Mouse (Mus musculus) limb, embryonic 14.5 days (tissue): ENCODE data around the gene Sf3b6. TPM values are rescaled to one million over a fixed set of nuclear protein-coding genes. Genes with fewer than 3 reads are reported as not detected.

ENCODE experiments used
- ATAC-seq: fragments of 200-750 bp; cut with Nextera tagmentation; 2 replicates; pipeline ENCODE4 v1.8.0; 2017; ENCODE audit warnings: low read depth, moderate number of reproducible peaks, moderate TSS enrichment; ENCODE audit not compliant: low FRiP score
- DNase-seq: peaks from one replicate; pipeline ENCODE4 v3.0.0-alpha.2; 2015; ENCODE audit warnings: low spot score
- H3K27ac ChIP-seq: fragments of 300-500 bp; sonication (generic); replicated peaks from 2 replicates; pipeline ENCODE4 v1.5.1; 2014; ENCODE audit warnings: low read depth, mild to moderate bottlenecking, low read length, moderate library complexity, mixed read lengths
- H3K27me3 ChIP-seq: fragments of 300-500 bp; sonication (generic); 2 replicates; pipeline ENCODE4 v1.6.1; 2014; ENCODE audit warnings: low read length, mixed read lengths; ENCODE audit not compliant: control insufficient read depth, insufficient read depth
- H3K36me3 ChIP-seq: fragments of 300-500 bp; sonication (generic); 2 replicates; pipeline ENCODE4 v1.6.1; 2014; ENCODE audit warnings: mild to moderate bottlenecking, low read length, moderate library complexity, mixed read lengths; ENCODE audit not compliant: control insufficient read depth, insufficient read depth
- H3K4me1 ChIP-seq: fragments of 300-500 bp; sonication (generic); 2 replicates; pipeline ENCODE4 v1.6.1; 2014; ENCODE audit warnings: antibody characterized with exemption, low read length, mixed read lengths; ENCODE audit not compliant: control insufficient read depth, insufficient read depth
- H3K4me2 ChIP-seq: fragments of 300-500 bp; sonication (generic); replicated peaks from 2 replicates; pipeline ENCODE4 v1.6.1; 2014; ENCODE audit warnings: low read depth, mild to moderate bottlenecking, low read length, moderate library complexity; ENCODE audit not compliant: severe bottlenecking
- H3K4me3 ChIP-seq: fragments of 300-500 bp; sonication (generic); replicated peaks from 2 replicates; pipeline ENCODE4 v1.5.1; 2014; ENCODE audit warnings: low read length
- H3K9ac ChIP-seq: fragments of 300-500 bp; sonication (generic); 2 replicates; pipeline ENCODE4 v1.6.1; 2014; ENCODE audit warnings: mild to moderate bottlenecking, low read depth, low read length, moderate library complexity; ENCODE audit not compliant: severe bottlenecking
- H3K9me3 ChIP-seq: fragments of 300-500 bp; sonication (generic); 2 replicates; pipeline ENCODE4 v1.6.1; 2016; ENCODE audit warnings: low read length; ENCODE audit not compliant: control insufficient read depth
- POLR2A ChIP-seq: fragments of 200-500 bp; IDR thresholded peaks from 2 replicates; pipeline ENCODE4 v1.8.0; 2012; ENCODE audit warnings: inconsistent platforms, mild to moderate bottlenecking, moderate library complexity, borderline replicate concordance; ENCODE audit not compliant: insufficient read depth, insufficient read length; ENCODE audit errors: extremely low read depth
- WGBS: fragments of 180-500 bp; shearing (Covaris S2); extraction: QIAGEN DNeasy Blood & Tissue Kit; methylation state at CpG from one replicate; pipeline ENCODE4 v1.1.7; 2014; 5-methylcytosine and 5-hydroxymethylcytosine counted together
- polyA plus RNA-seq, 2 experiments: library from polyadenylated mRNA; depleted of rRNA in 1 of 2; stranded (reverse) in 1 of 2; unstranded in 1 of 2; fragments of >200 nt; fragmentation: Nextera tagmentation in 1 of 2; extraction: Ambion mirVana in 1 of 2; gene quantifications; 2 replicates each; pipeline versions ENCODE4 v1.2.1 to v1.2.3; 2012 to 2014

Sf3b6 gene
- 103 and 179 TPM in 2 replicates for polyA plus RNA-seq (2012; rRNA removed)
- 307 and 310 TPM in 2 replicates for polyA plus RNA-seq (2014; fragmentation: Nextera tagmentation; extraction: Ambion mirVana)

- Histone ChIP-seq H3K4me3 (peak within 1 kb of the TSS; percentile 91), H3K9ac (peak within 1 kb of the TSS; percentile 70), H3K27ac (peak within 1 kb of the TSS; percentile 88), H3K4me2 (peak within 1 kb of the TSS; percentile 87), H3K4me1 (peaks cover 15% of the 10 kb centered on the region), H3K36me3 (peaks cover 24% of the 10 kb centered on the region), H3K27me3 (no peaks in the 10 kb centered on the region), H3K9me3 (no peaks in the 10 kb centered on the region)
- peak; percentile 83; the same call in 1 of the 2 replicates for TF ChIP-seq POLR2A
- ATAC-seq (peak; percentile 99), DNase-seq (peak; percentile 98)
- under 1% methylated on average over 45 of the region's 49 CpGs for WGBS
Observed at GRCm38 (mm10) chr12:4817361-4818101, at the start of gene Sf3b6. Gene Sf3b6, plus strand, starts transcription at chr12:4817544.

GRCm38 (mm10) chr12:4768492-4769332 is 48.6 kb upstream of the Sf3b6 start, which contains the start of the genes Pfn4 and Fam228b:
Gene Pfn4, plus strand, starts transcription at chr12:4769022.
Gene Fam228b, minus strand, starts transcription at chr12:4769267.
- peak; percentile 99 for ATAC-seq
- H3K9me3 ChIP-seq: no peaks in the 10 kb centered on the region
- H3K36me3 ChIP-seq: no peaks in the 10 kb centered on the region
- H3K4me3 ChIP-seq: peak within 1 kb of the TSS; percentile 62
- no peak for TF ChIP-seq POLR2A
- peak within 1 kb of the TSS; percentile 92 for H3K9ac ChIP-seq
- H3K4me2 ChIP-seq: peak within 1 kb of the TSS; percentile 61
- peak within 1 kb of the TSS; percentile 88 for H3K27ac ChIP-seq
- no peaks in the 10 kb centered on the region for H3K27me3 ChIP-seq
- H3K4me1 ChIP-seq: no peaks in the 10 kb centered on the region
- WGBS: 4% methylated on average over 53 of the region's 61 CpGs
- DNase-seq: peak; percentile 98

GRCm38 (mm10) chr12:4769333-4769723 is 48.0 kb upstream of the Sf3b6 start:
- H3K4me1 ChIP-seq: no peaks in the 10 kb centered on the region
- ATAC-seq (peak; percentile 48), DNase-seq (no peak)
- peak overlapping the region; percentile 62 for H3K4me3 ChIP-seq
- WGBS: 24% methylated on average over 13 of the region's 13 CpGs
- H3K27ac ChIP-seq: peak overlapping the region; percentile 88
- no peaks in the 10 kb centered on the region for H3K9me3 ChIP-seq
- no peaks in the 10 kb centered on the region for H3K36me3 ChIP-seq
- H3K27me3 ChIP-seq: no peaks in the 10 kb centered on the region
- TF ChIP-seq POLR2A: no peak
- H3K4me2 ChIP-seq: peak overlapping the region; percentile 61
- H3K9ac ChIP-seq: peak overlapping the region; percentile 92

GRCm38 (mm10) chr12:4774895-4775587 is 42.3 kb upstream of the Sf3b6 start:
- Histone ChIP-seq H3K9me3 (no peaks in the 10 kb centered on the region), H3K9ac (no peak overlapping the region), H3K36me3 (no peaks in the 10 kb centered on the region), H3K27ac (no peak overlapping the region), H3K27me3 (no peaks in the 10 kb centered on the region), H3K4me2 (no peak overlapping the region), H3K4me3 (no peak overlapping the region), H3K4me1 (no peaks in the 10 kb centered on the region)
- no peak for TF ChIP-seq POLR2A
- DNase-seq: no peak
- ATAC-seq: no peak
- WGBS: 89% methylated on average over 8 of the region's 8 CpGs

GRCm38 (mm10) chr12:4775588-4775949 is 41.8 kb upstream of the Sf3b6 start:
- Histone ChIP-seq H3K4me3 (no peak overlapping the region), H3K9me3 (no peaks in the 10 kb centered on the region), H3K27me3 (no peaks in the 10 kb centered on the region), H3K9ac (no peak overlapping the region), H3K36me3 (no peaks in the 10 kb centered on the region), H3K27ac (no peak overlapping the region), H3K4me2 (no peak overlapping the region), H3K4me1 (no peaks in the 10 kb centered on the region)
- ATAC-seq: no peak
- DNase-seq: no peak
- 73% methylated on average over 9 of the region's 9 CpGs for WGBS
- no peak for TF ChIP-seq POLR2A
